Mouse (Mus musculus): Measurements from ENCODE around the gene Pclaf.
A peak's percentile ranks its signal among the peaks of the same experiment; 100 is the strongest.

GRCm38 (mm10) chr9:65908394-65909300, 18.6 kb downstream of the Pclaf start, which contains the start of the genes Trip4 and Csnk1g1:
- no peak for TF ChIP-seq EP300 (IDR thresholded peaks at IDR 0.05; ENCODE audit: low read length)
- TF ChIP-seq MAZ (IDR thresholded peaks at IDR 0.05; ENCODE audit: low read depth, low read length), result peak; percentile 90
- TF ChIP-seq MYC (IDR thresholded peaks at IDR 0.05; ENCODE audit: low read depth, low read length), result no peak
- peak; percentile 59 for TF ChIP-seq POLR2A (IDR thresholded peaks at IDR 0.05; ENCODE audit: low read depth, low read length)
- TF ChIP-seq MEF2A (IDR thresholded peaks at IDR 0.05; ENCODE audit: borderline replicate concordance, low read depth, low read length), result no peak
- no peak for TF ChIP-seq E2F4 (IDR thresholded peaks at IDR 0.05; ENCODE audit: insufficient replicate concordance, low read depth, low read length)
- TF ChIP-seq HCFC1 (IDR thresholded peaks at IDR 0.05; ENCODE audit: low read depth, low read length), result peak; percentile 87
- no peak for TF ChIP-seq ZC3H11A (IDR thresholded peaks at IDR 0.05; ENCODE audit: low read depth, low read length)
- TF ChIP-seq CTCF (conservative IDR thresholded peaks at IDR 0.05 in 1 of 2, IDR thresholded peaks at IDR 0.05 in 1 of 2; ENCODE audit: low read depth in 2 of 2, low read length in 2 of 2), result peak in 1 of 2 experiments; percentile 30; a peak in 2 of 4 replicates
- TF ChIP-seq USF1 (IDR thresholded peaks at IDR 0.05; ENCODE audit: low read depth, low read length), result no peak
- no peak for TF ChIP-seq PAX5 (IDR thresholded peaks at IDR 0.05; ENCODE audit: low read length)
